Mouse (Mus musculus) spleen, adult 12 weeks (tissue): ENCODE data around the gene Mroh8.
"Not testable (repeated sequence)": the region's sequence is repeated elsewhere in the genome, so short reads cannot be mapped to it uniquely, and the experiment has no call there.

ENCODE experiments used
- DNase-seq: peaks from one replicate; pipeline ENCODE4 v3.0.0; 2022; ENCODE audit warnings: low spot score

The Mroh8 gene

GRCm38 (mm10) chr2:157190651-157191050 is 88.7 kb downstream of the Mroh8 start:
- no peak for DNase-seq

GRCm38 (mm10) chr2:157187223-157187622 is 92.1 kb downstream of the Mroh8 start:
- DNase-seq = no peak

- DNase-seq = no peak
These were observed 92.8 kb downstream of the Mroh8 start for GRCm38 (mm10) chr2:157186504-157186903.

- DNase-seq = no peak
These were observed 94.2 kb downstream of the Mroh8 start for GRCm38 (mm10) chr2:157185022-157185660.

- DNase-seq = no peak
These were observed 101.2 kb downstream of the Mroh8 start for GRCm38 (mm10) chr2:157178167-157178566.

GRCm38 (mm10) chr2:157176248-157176647 is 103.1 kb downstream of the Mroh8 start:
- no peak for DNase-seq

GRCm38 (mm10) chr2:157174416-157174815 is 104.9 kb downstream of the Mroh8 start:
- no peak for DNase-seq

- DNase-seq = no peak
These were observed 105.8 kb downstream of the Mroh8 start for GRCm38 (mm10) chr2:157173555-157173954.

- no peak for DNase-seq
These were observed 106.4 kb downstream of the Mroh8 start for GRCm38 (mm10) chr2:157172984-157173383.

- no peak for DNase-seq
These were observed 108.7 kb downstream of the Mroh8 start for GRCm38 (mm10) chr2:157170626-157171025.

- DNase-seq = no peak
These were observed 109.2 kb downstream of the Mroh8 start for GRCm38 (mm10) chr2:157170166-157170565.

GRCm38 (mm10) chr2:157166371-157167080 is 112.8 kb downstream of the Mroh8 start:
- DNase-seq = no peak

GRCm38 (mm10) chr2:157165312-157166224 is 113.8 kb downstream of the Mroh8 start:
- not testable (repeated sequence) for DNase-seq

- no peak for DNase-seq
These were observed 115.2 kb downstream of the Mroh8 start for GRCm38 (mm10) chr2:157164101-157164500.
